Comparison of ENCODE assay signal across 24 mouse cellular contexts in genomic region chr15:94457636-94458390, GRCm38 (mm10). TPM values are rescaled to one million over a fixed set of nuclear protein-coding genes. Genes with fewer than 3 reads are reported as not detected.
DNase-seq lines count a peak whose midpoint lies in the region; ATAC-seq lines count a peak whose summit lies in the region.
"Had no signal": no experiment of that assay in that cellular context is flagged by ENCODE, and none has a peak within 500 bp of the region (broad histone marks: within the 10 kb centered on the region; RNA-seq: fewer than 3 reads in every experiment).

No protein-coding gene starts in this region.

- no peaks in the 10 kb centered on the region for H3K27me3 ChIP-seq in kidney, embryonic 16.5 days (ENCODE audit: insufficient read depth, low read length)
- H3K27me3 ChIP-seq in limb, embryonic 15.5 days: no peaks in the 10 kb centered on the region
- H3K27me3 ChIP-seq: forebrain, embryonic 12.5 days; heart, embryonic 12.5 days; hindbrain, embryonic 12.5 days; intestine, embryonic 15.5 days; megakaryocyte, embryonic 14.5 days had no signal

- H3K4me3 ChIP-seq in kidney, embryonic 16.5 days (ENCODE audit: low read length): no peak overlapping the region
- no peak overlapping the region for H3K4me3 ChIP-seq in limb, embryonic 15.5 days
- H3K4me3 ChIP-seq: forebrain, embryonic 12.5 days; heart, embryonic 12.5 days; hindbrain, embryonic 12.5 days; intestine, embryonic 15.5 days; megakaryocyte, embryonic 14.5 days had no signal

- peak overlapping the region; percentile 35 for H3K4me2 ChIP-seq in kidney, embryonic 16.5 days (replicated peaks; ENCODE audit: low read depth, low read length)
- H3K4me2 ChIP-seq in limb, embryonic 15.5 days: no peak overlapping the region
- H3K4me2 ChIP-seq: forebrain, embryonic 12.5 days; heart, embryonic 12.5 days; hindbrain, embryonic 12.5 days; intestine, embryonic 15.5 days had no signal

- WGBS in kidney, embryonic 16.5 days: 19% methylated on average over 18 of the region's 18 CpGs
- 33% methylated on average over 18 of the region's 18 CpGs for WGBS in limb, embryonic 15.5 days

- H3K27ac ChIP-seq in kidney, embryonic 16.5 days (ENCODE audit: low read length): no peak overlapping the region
- 0 out of 2 replicates have a peak overlapping the region, but pooled peaks have one; percentile 4 for H3K27ac ChIP-seq in limb, embryonic 15.5 days
- H3K27ac ChIP-seq: forebrain, embryonic 12.5 days; hindbrain, embryonic 12.5 days; intestine, embryonic 15.5 days had no signal

- DNase-seq in kidney, postnatal 36 days: no peak
- peak; percentile 58 for DNase-seq in hindlimb bud, embryonic 11.5 days (ENCODE audit: extremely low spot score, low read depth, low spot score)
- DNase-seq in ovary, postnatal 10 days (ENCODE audit: low spot score): no peak
- DNase-seq in cerebellum, adult 18-20 months: no peak
- DNase-seq: adrenal gland, adult 8-10 months; cerebellum, adult 11 months; heart, adult 11 months; heart, postnatal 14 days; kidney, postnatal 10 days; layer of hippocampus, adult 9-11 months; liver, postnatal 0 days; lung, postnatal 14 days; thymus, postnatal 25 days had no signal

- no peak overlapping the region for H3K9ac ChIP-seq in kidney, embryonic 16.5 days (replicated peaks; ENCODE audit: low read length)
- H3K9ac ChIP-seq in limb, embryonic 15.5 days: no peak overlapping the region
- H3K9ac ChIP-seq: forebrain, embryonic 12.5 days; heart, embryonic 12.5 days; hindbrain, embryonic 12.5 days; intestine, embryonic 15.5 days; liver, postnatal 0 days had no signal

- H3K36me3 ChIP-seq in kidney, embryonic 16.5 days (ENCODE audit: insufficient read depth, low read length): no peaks in the 10 kb centered on the region
- H3K36me3 ChIP-seq in limb, embryonic 15.5 days: no peaks in the 10 kb centered on the region
- H3K36me3 ChIP-seq: forebrain, embryonic 12.5 days; heart, embryonic 12.5 days; hindbrain, embryonic 12.5 days; intestine, embryonic 15.5 days had no signal

- peaks cover 7% of the 10 kb centered on the region for H3K4me1 ChIP-seq in kidney, embryonic 16.5 days (ENCODE audit: insufficient read depth, low read length)
- H3K4me1 ChIP-seq in limb, embryonic 15.5 days: peaks cover 5% of the 10 kb centered on the region; the same call in 1 of the 2 replicates
- H3K4me1 ChIP-seq: heart, embryonic 12.5 days; hindbrain, embryonic 12.5 days; intestine, embryonic 15.5 days had no signal

- no peak for ATAC-seq in kidney, embryonic 16.5 days (ENCODE audit: low FRiP score, low TSS enrichment)
- ATAC-seq in limb, embryonic 15.5 days (ENCODE audit: insufficient number of reproducible peaks, low FRiP score, low TSS enrichment, low read depth): no peak
- ATAC-seq in activated CD4-positive, CD25-positive, alpha-beta regulatory T cell, adult 4 months: no peak
- ATAC-seq: intestine, embryonic 15.5 days; liver, postnatal 0 days; midbrain, embryonic 16.5 days had no signal

- H3K9me3 ChIP-seq in kidney, embryonic 16.5 days (ENCODE audit: low read length): no peaks in the 10 kb centered on the region
- H3K9me3 ChIP-seq in limb, embryonic 15.5 days: no peaks in the 10 kb centered on the region
- H3K9me3 ChIP-seq: forebrain, embryonic 12.5 days; heart, embryonic 12.5 days; hindbrain, embryonic 12.5 days; intestine, embryonic 15.5 days; megakaryocyte, embryonic 14.5 days had no signal

RNA-seq across cellular contexts. Expression of gene Adamts20, which starts 7.4 kb away (rescaled TPM):
- 2.0 and 2.4 TPM in 2 replicates for polyA plus RNA-seq in kidney, embryonic 16.5 days (2015; fragmentation: Nextera tagmentation; extraction: Ambion mirVana)
- polyA plus RNA-seq in limb, embryonic 15.5 days (2015; fragmentation: Nextera tagmentation; extraction: Ambion mirVana): 4.3 TPM in 2 replicates
- polyA plus RNA-seq in activated CD4-positive, CD25-positive, alpha-beta regulatory T cell, adult 4 months (2017; shearing (Covaris generic)): under 1 TPM in 1 of 2 experiments, not detected in 1; 0.17 TPM
- polyA plus RNA-seq: liver, adult 2 months; liver, postnatal 0 days; small intestine, adult 2 months had no signal
